Mouse (Mus musculus) neural tube, embryonic 15.5 days (tissue): Measurements from ENCODE around the gene Gnl3l. TPM values are rescaled to one million over a fixed set of nuclear protein-coding genes. Genes with fewer than 3 reads are reported as not detected.

Source experiments
- ATAC-seq: fragments of 200-750 bp; cut with Nextera tagmentation; 2 replicates; pipeline ENCODE4 v1.8.0; 2017; ENCODE audit warnings: mild to moderate bottlenecking, moderate TSS enrichment, moderate library complexity; ENCODE audit not compliant: low FRiP score
- H3K27ac ChIP-seq: fragments of 300-500 bp; sonication (generic); replicated peaks from 2 replicates; pipeline ENCODE4 v1.5.1; 2015; ENCODE audit warnings: mild to moderate bottlenecking, inconsistent platforms
- H3K27me3 ChIP-seq: fragments of 300-500 bp; sonication (generic); replicated peaks from 2 replicates; pipeline ENCODE4 v1.6.1; 2015; ENCODE audit warnings: inconsistent platforms
- H3K36me3 ChIP-seq: fragments of 300-500 bp; sonication (generic); 2 replicates; pipeline ENCODE4 v1.6.1; 2015; ENCODE audit warnings: inconsistent platforms
- H3K4me1 ChIP-seq: fragments of 300-500 bp; sonication (generic); 2 replicates; pipeline ENCODE4 v1.6.1; 2015; ENCODE audit warnings: inconsistent platforms
- H3K4me2 ChIP-seq: fragments of 300-500 bp; sonication (generic); 2 replicates; pipeline ENCODE4 v1.6.1; 2015; ENCODE audit warnings: inconsistent platforms, mild to moderate bottlenecking, moderate library complexity
- H3K4me3 ChIP-seq: fragments of 300-500 bp; sonication (generic); replicated peaks from 2 replicates; pipeline ENCODE4 v1.5.1; 2015; ENCODE audit warnings: mild to moderate bottlenecking, inconsistent platforms
- H3K9ac ChIP-seq: fragments of 300-500 bp; sonication (generic); replicated peaks from 2 replicates; pipeline ENCODE4 v1.6.1; 2015; ENCODE audit warnings: mild to moderate bottlenecking, inconsistent platforms
- H3K9me3 ChIP-seq: fragments of 300-500 bp; sonication (generic); replicated peaks from 2 replicates; pipeline ENCODE4 v1.6.1; 2016; ENCODE audit warnings: inconsistent platforms
- WGBS: fragments of 180-500 bp; shearing (Covaris S2); methylation state at CpG from one replicate; pipeline ENCODE4 v1.1.7; 2015; ENCODE audit warnings: mixed read lengths; 5-methylcytosine and 5-hydroxymethylcytosine counted together
- polyA plus RNA-seq: library from polyadenylated mRNA; unstranded; fragments of >200 nt; fragmentation: Nextera tagmentation; extraction: Ambion mirVana; gene quantifications from 2 replicates; pipeline ENCODE4 v1.2.1, GENCODE M21; 2015

Gene Gnl3l
- 71.3 and 82.0 TPM in 2 replicates for polyA plus RNA-seq

GRCm38 (mm10) chrX:151016938-151017877, at the start of gene Gnl3l:
TSS of gene Gnl3l (minus strand) at chrX:151017322.
- peak within 1 kb of the TSS; percentile 87 for H3K27ac ChIP-seq
- H3K9ac ChIP-seq: peak within 1 kb of the TSS; percentile 46
- H3K36me3 ChIP-seq: no peaks in the 10 kb centered on the region
- H3K27me3 ChIP-seq: no peaks in the 10 kb centered on the region
- peak; percentile 97 for ATAC-seq
- H3K4me3 ChIP-seq: peak within 1 kb of the TSS; percentile 49
- H3K4me2 ChIP-seq: peak within 1 kb of the TSS; percentile 56
- no peaks in the 10 kb centered on the region for H3K9me3 ChIP-seq
- 24% methylated on average over 43 of the region's 43 CpGs for WGBS
- H3K4me1 ChIP-seq: peaks cover 5% of the 10 kb centered on the region; the same call in 1 of the 2 replicates

DNA sequence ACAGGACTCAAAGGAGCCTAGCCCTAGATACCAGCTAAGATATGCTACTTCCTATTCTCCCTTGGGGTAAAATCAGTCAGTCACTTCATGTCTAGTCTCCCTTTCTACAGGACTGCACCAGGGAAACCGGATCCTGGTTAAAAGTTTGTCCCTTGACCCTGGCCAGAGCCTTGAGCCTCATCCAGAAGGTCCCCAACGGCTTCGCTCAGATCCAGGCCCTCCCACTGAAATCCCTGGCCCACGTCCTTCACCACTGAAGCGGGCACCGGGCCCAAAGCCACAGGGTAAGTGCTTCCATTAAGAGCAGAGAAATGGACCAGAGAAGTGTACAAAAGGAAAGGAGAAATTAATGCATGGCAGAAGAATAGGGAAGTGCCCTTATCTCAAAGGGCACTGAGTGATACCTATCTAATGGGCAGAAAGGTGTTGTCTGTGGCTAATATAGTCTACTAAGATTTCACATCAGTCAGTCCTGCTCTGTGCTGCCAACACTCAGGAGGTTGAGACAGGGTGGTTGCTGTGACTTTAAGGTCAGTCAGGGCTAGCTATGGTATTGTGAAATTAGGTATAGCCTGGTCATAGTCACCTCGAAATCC, 49.0 kb upstream of the Gnl3l start:
- WGBS: 85% methylated on average over 7 of the region's 7 CpGs
- H3K4me1 ChIP-seq: no peaks in the 10 kb centered on the region
- ATAC-seq: no peak
- no peak overlapping the region for H3K4me2 ChIP-seq
- H3K27me3 ChIP-seq: no peaks in the 10 kb centered on the region
- H3K9me3 ChIP-seq: no peaks in the 10 kb centered on the region
- no peak overlapping the region for H3K27ac ChIP-seq
- H3K36me3 ChIP-seq: peaks cover 13% of the 10 kb centered on the region
- no peak overlapping the region for H3K9ac ChIP-seq
- H3K4me3 ChIP-seq: no peak overlapping the region

DNA sequence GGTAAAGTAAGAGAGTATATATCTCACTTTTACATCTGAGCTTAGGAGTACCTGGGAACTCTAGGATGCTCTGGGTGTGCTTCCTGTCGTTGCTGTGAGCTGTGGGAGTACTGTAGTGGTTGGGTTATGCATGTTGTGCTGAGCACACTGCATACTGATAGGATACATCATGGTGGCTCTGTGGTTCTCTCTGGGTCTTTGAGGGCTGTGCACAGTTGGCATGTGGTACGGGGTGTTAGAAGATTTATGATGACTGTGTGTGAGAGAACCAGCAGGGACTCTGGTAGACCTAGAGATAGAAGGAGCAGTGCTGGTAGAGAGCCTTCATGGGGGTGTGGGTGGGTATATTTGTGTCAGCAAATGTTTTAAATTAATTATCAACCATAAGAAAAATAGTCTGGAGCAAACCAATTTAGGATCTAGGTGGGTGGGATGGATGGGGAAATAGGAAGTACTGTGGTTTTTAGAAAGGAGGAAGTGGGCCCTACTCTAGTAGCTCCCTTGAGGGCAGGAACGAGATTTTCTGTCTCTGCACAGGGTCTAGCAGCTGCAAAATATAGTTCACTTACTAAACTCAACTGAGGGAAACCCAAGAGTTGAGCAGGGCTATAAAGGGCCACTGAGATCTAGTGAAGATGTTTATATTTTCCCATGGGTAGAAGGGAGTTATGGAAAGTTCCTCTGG, 44.6 kb upstream of the Gnl3l start:
- no peak overlapping the region for H3K9ac ChIP-seq
- H3K4me1 ChIP-seq: no peaks in the 10 kb centered on the region
- no peaks in the 10 kb centered on the region for H3K36me3 ChIP-seq
- no peak overlapping the region for H3K4me3 ChIP-seq
- ATAC-seq: no peak
- no peaks in the 10 kb centered on the region for H3K9me3 ChIP-seq
- 66% methylated on average over 3 of the region's 3 CpGs for WGBS
- no peak overlapping the region for H3K27ac ChIP-seq
- H3K27me3 ChIP-seq: no peaks in the 10 kb centered on the region
- no peak overlapping the region for H3K4me2 ChIP-seq

DNA sequence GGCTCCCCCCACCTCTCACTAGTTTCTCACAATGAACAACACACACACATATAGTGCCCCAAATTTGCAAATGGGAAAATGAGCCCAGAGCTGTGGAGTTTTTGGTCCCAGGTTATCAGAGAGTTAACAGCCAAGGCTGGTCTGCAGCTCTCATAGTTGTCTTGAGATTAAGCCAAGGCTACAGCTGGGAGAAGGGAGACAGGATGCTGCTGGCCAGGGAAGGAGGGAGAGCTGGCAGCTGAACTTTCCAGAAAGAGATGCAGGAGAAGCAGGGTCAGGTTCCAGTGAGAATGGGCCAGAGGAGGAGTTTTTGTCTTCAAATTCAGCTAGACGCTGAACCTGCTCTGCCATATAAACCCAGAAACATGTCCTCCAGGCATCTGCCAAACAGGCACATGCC, 42.2 kb upstream of the Gnl3l start:
- no peaks in the 10 kb centered on the region for H3K36me3 ChIP-seq
- 85% methylated on average over 1 of the region's 1 CpGs for WGBS
- no peak overlapping the region for H3K4me3 ChIP-seq
- no peak overlapping the region for H3K27ac ChIP-seq
- no peak overlapping the region for H3K9ac ChIP-seq
- H3K9me3 ChIP-seq: no peaks in the 10 kb centered on the region
- no peak overlapping the region for H3K4me2 ChIP-seq
- no peaks in the 10 kb centered on the region for H3K27me3 ChIP-seq
- peaks cover 9% of the 10 kb centered on the region for H3K4me1 ChIP-seq
- ATAC-seq: no peak

DNA sequence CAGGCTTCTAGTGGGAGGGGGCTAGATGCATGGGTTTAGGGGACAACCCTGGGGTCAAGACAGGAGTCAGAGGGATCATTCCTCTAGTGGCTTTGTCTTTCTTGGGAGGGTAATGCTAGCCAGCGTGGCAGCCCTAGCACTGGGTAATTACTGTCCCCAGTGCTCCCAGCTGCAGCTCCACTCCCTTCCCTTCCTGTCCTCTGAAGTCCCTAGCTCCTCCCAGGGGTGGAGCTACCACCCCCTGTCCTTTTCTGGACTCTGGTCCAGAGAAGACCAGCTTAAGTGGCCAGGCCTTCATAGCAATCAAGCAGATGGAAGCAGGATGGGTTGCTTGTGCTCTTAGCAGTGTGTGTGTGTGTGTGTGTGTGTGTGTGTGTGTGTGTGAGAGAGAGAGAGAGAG, 38.4 kb upstream of the Gnl3l start:
- Histone ChIP-seq H3K4me2 (no peak overlapping the region), H3K9me3 (no peaks in the 10 kb centered on the region), H3K27me3 (no peaks in the 10 kb centered on the region), H3K27ac (no peak overlapping the region), H3K9ac (no peak overlapping the region), H3K4me3 (no peak overlapping the region), H3K36me3 (no peaks in the 10 kb centered on the region), H3K4me1 (peaks cover 24% of the 10 kb centered on the region)
- no peak for ATAC-seq
- 18% methylated on average over 1 of the region's 1 CpGs for WGBS

DNA sequence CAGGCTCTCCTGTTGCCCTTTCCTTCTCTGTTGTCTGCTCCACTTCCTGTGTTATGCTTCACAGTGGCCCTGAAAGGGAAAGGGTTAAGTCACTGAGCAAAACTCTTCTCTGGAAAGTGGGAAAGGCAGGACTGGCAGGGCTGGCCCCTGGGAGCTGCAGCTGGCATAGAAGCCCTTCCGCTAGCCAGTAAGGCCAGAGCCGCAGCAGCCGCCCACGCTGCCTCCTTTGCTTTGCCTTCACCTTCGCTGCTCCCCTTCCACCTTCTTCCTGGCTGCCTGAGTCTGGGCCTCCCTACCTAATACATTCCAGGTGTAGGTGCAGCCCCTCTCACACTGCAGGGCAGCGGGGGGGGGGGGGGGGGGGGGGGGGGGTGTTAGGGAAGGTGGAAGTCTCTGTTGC, 37.4 kb upstream of the Gnl3l start:
- Histone ChIP-seq H3K9ac (no peak overlapping the region), H3K9me3 (no peaks in the 10 kb centered on the region), H3K27ac (no peak overlapping the region), H3K27me3 (no peaks in the 10 kb centered on the region), H3K4me1 (peaks cover 34% of the 10 kb centered on the region), H3K4me3 (no peak overlapping the region), H3K4me2 (no peak overlapping the region), H3K36me3 (no peaks in the 10 kb centered on the region)
- ATAC-seq: no peak
- 68% methylated on average over 5 of the region's 6 CpGs for WGBS

DNA sequence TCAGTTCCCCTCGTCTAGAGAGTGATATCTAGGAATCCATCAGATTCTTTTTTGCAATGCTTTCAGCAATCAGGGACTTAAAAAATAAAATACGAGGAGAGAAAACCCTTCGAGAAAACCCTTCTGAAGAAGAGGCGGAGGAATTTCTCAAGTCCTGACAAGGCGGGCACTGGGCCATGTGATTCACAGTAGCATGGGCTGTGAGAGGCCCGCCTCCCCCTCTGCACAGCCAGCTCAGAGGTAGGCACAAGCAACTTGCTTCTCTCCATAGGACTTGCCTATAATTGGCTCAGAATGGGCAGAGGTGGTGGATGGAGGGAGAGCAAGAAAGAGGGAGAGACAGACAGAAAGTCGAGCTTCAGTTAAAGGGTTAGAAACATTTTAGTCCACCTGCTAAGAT, 33.2 kb upstream of the Gnl3l start:
- no peak overlapping the region for H3K4me2 ChIP-seq
- 77% methylated on average over 7 of the region's 7 CpGs for WGBS
- no peaks in the 10 kb centered on the region for H3K27me3 ChIP-seq
- ATAC-seq: no peak
- no peaks in the 10 kb centered on the region for H3K36me3 ChIP-seq
- peaks cover 42% of the 10 kb centered on the region for H3K4me1 ChIP-seq
- H3K9me3 ChIP-seq: no peaks in the 10 kb centered on the region
- no peak overlapping the region for H3K9ac ChIP-seq
- H3K4me3 ChIP-seq: no peak overlapping the region
- no peak overlapping the region for H3K27ac ChIP-seq

DNA sequence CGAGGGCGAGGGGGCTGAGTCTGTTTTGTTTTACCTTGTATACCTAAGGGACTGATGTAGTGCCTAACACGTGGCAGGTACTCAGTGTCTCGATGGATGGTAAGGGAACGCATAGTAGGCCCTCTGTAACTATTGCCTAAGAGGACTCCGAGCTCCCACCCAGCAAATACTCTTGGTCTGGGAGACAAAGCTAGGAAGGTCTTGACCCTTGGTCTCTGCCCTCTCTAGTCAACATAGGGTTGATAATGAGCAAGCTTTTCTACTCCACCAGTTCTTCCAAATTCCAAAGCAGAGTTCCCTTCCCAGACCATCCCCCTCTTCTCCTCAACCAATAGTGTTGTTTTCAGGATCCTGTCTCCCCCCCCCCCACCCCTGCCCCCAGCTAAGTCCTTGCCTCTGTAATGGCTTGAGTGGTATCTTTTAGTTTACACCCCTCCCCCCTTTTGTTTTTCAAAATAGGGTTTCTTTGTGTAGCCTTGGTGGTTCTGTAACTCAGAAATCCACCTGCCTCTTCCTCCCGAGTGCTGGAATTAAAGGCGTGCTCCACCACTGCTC, 32.6 kb upstream of the Gnl3l start:
- no peak for ATAC-seq
- H3K9ac ChIP-seq: no peak overlapping the region

DNA sequence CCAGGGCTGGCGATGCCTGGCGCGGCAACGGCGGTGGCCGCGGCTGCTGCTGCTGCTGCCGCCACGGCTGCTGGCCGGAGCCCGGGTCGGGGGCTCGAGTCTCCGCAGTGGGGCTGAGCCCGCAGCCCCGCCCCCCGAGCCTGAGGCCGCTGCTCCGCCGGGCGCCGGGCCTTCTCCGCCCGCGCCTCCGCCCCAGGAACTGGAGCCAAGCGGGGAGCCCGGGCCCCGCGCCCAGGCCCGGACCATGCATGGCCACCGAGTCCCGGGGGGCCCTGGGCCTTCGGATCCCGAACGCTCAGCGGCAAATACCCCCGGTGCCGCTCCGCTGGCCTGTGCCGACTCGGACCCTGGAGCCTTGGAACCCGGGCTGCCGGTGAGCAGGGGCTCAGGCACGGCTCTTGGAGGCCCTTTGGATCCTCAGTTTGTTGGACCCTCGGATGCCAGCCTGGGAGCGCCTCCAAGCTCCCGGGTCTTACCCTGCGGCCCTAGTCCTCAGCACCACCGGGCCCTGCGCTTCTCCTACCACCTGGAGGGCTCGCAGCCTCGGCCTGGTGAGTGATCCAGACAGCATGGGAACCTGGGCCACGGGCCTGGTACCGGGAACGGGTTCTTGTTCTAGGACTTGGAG, 30.4 kb upstream of the Gnl3l start:
- whole genome bisulfite sequencing: 16% methylated on average over 51 of the region's 56 CpGs

More for the DNA sequence above, 32.6 kb upstream of the Gnl3l start:
- Histone ChIP-seq H3K4me1 (peaks cover 41% of the 10 kb centered on the region), H3K4me3 (peak overlapping the region; percentile 62; the same call in 1 of the 2 replicates), H3K27ac (no peak overlapping the region), H3K36me3 (no peaks in the 10 kb centered on the region), H3K4me2 (peak overlapping the region; percentile 64), H3K27me3 (no peaks in the 10 kb centered on the region), H3K9me3 (no peaks in the 10 kb centered on the region)
- 60% methylated on average over 8 of the region's 8 CpGs for WGBS

GRCm38 (mm10) chrX:151046777-151047430, 29.8 kb upstream of the Gnl3l start:
- Histone ChIP-seq H3K9me3 (no peaks in the 10 kb centered on the region), H3K27me3 (no peaks in the 10 kb centered on the region), H3K4me2 (peak overlapping the region; percentile 64), H3K4me3 (peak overlapping the region; percentile 62), H3K36me3 (no peaks in the 10 kb centered on the region), H3K27ac (peak overlapping the region; percentile 94), H3K9ac (peak overlapping the region; percentile 73), H3K4me1 (peaks cover 25% of the 10 kb centered on the region)
- WGBS: 30% methylated on average over 45 of the region's 62 CpGs
- ATAC-seq: peak; percentile 92

More for the DNA sequence above, 30.4 kb upstream of the Gnl3l start:
- H3K36me3 ChIP-seq: no peaks in the 10 kb centered on the region
- peak overlapping the region; percentile 62 for H3K4me3 ChIP-seq
- peak overlapping the region; percentile 73 for H3K9ac ChIP-seq
- ATAC-seq: peak; percentile 74
- peak overlapping the region; percentile 64 for H3K4me2 ChIP-seq
- peaks cover 25% of the 10 kb centered on the region for H3K4me1 ChIP-seq
- peak overlapping the region; percentile 94 for H3K27ac ChIP-seq
- no peaks in the 10 kb centered on the region for H3K9me3 ChIP-seq
- no peaks in the 10 kb centered on the region for H3K27me3 ChIP-seq
